Mouse (Mus musculus): Measurements from ENCODE around the gene Tmem239. TPM values are rescaled to one million over a fixed set of nuclear protein-coding genes. Genes with fewer than 3 reads are reported as not detected.

The Tmem239 gene
- polyA plus RNA-seq, 1 experiment from 2014 or later, result not detected

DNA sequence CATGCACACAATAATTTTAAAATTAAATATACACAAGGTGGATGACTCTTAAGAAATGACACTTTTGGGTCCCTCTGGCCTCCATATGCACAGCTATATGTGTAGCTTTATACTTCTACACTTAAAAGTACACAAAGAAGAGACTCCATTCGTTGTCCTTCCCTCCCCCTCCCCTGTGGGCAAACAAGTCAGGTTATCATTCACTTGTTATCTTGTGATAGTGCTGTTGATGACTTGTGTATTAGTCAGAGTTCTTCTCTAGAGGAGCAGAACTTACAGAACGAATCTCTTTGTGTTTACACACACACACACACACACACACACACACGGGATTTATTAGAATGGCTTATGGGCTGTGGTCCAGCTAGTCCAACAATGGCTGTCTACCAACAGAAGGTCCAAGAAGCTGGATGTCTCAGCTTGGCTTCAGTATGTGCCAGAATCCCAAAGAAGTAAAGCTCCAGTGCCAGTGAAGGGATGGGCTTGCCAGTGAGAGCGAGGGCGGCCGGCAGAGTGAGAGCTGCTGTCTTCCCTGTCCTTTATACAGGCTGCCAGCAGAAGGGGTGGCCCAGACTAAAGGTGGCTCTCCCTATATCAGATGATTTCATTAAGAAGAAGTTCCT is 48.6 kb downstream of the Tmem239 start:
- Histone ChIP-seq H3K36me3 (ENCODE audit: control insufficient read depth, insufficient read depth, low read length) (no peaks in the 10 kb centered on the region), H3K4me3 (ENCODE audit: low read length) (no peak overlapping the region), H3K27ac (ENCODE audit: low read length) (no peak overlapping the region), H3K4me1 (ENCODE audit: control insufficient read depth, insufficient read depth, low read length) (peaks cover 9% of the 10 kb centered on the region), H3K9ac (ENCODE audit: low read depth, low read length) (no peak overlapping the region), H3K4me2 (ENCODE audit: low read depth, low read length) (no peak overlapping the region), H3K9me3 (ENCODE audit: control insufficient read depth, low read length) (no peaks in the 10 kb centered on the region), H3K27me3 (replicated peaks; ENCODE audit: control insufficient read depth, insufficient read depth, low read length) (no peaks in the 10 kb centered on the region)
- no peak for ATAC-seq
- WGBS, result 58% methylated on average over 6 of the region's 6 CpGs

Other genes starting within 250 kb of the Tmem239 start
- 470 and 526 TPM in 2 replicates for gene Snrpb, start 227.1 kb upstream of the Tmem239 start, polyA plus RNA-seq (2015; fragmentation: Nextera tagmentation; extraction: Ambion mirVana)
- not detected in 2 replicates for gene Tmc2, start 211.3 kb upstream of the Tmem239 start, polyA plus RNA-seq (2015; fragmentation: Nextera tagmentation; extraction: Ambion mirVana)
- gene Nop56, start 132.0 kb upstream of the Tmem239 start, polyA plus RNA-seq (2015; fragmentation: Nextera tagmentation; extraction: Ambion mirVana), result 209 and 237 TPM in 2 replicates
- 300 and 308 TPM in 2 replicates for gene Idh3b, start 121.9 kb upstream of the Tmem239 start, polyA plus RNA-seq (2015; fragmentation: Nextera tagmentation; extraction: Ambion mirVana)
- gene Ebf4, start 111.3 kb upstream of the Tmem239 start, polyA plus RNA-seq (2015; fragmentation: Nextera tagmentation; extraction: Ambion mirVana), result 0.97 and 1.2 TPM in 2 replicates
- 32.1 and 36.6 TPM in 2 replicates for gene Cpxm1, start 8.9 kb upstream of the Tmem239 start, polyA plus RNA-seq (2015; fragmentation: Nextera tagmentation; extraction: Ambion mirVana)
- not detected in 2 replicates for gene Gm28372, start 1.2 kb upstream of the Tmem239 start, polyA plus RNA-seq (2015; fragmentation: Nextera tagmentation; extraction: Ambion mirVana)
- gene 1700020A23Rik, start 1.2 kb upstream of the Tmem239 start, polyA plus RNA-seq (2015; fragmentation: Nextera tagmentation; extraction: Ambion mirVana), result 0.32 TPM in 1 of 2 replicates, not detected in the other
- gene Vps16, start 17.9 kb downstream of the Tmem239 start, polyA plus RNA-seq (2015; fragmentation: Nextera tagmentation; extraction: Ambion mirVana), result 75.0 and 81.5 TPM in 2 replicates
- gene Pced1a, start 18.2 kb downstream of the Tmem239 start, polyA plus RNA-seq (2015; fragmentation: Nextera tagmentation; extraction: Ambion mirVana), result 10.7 and 13.2 TPM in 2 replicates
- 29.0 and 53.6 TPM in 2 replicates for gene Ptpra, start 43.8 kb downstream of the Tmem239 start, polyA plus RNA-seq (2015; fragmentation: Nextera tagmentation; extraction: Ambion mirVana)
- gene Mrps26, start 157.3 kb downstream of the Tmem239 start, polyA plus RNA-seq (2015; fragmentation: Nextera tagmentation; extraction: Ambion mirVana), result 92.2 and 96.8 TPM in 2 replicates
- gene Oxt, start 169.7 kb downstream of the Tmem239 start, polyA plus RNA-seq (2015; fragmentation: Nextera tagmentation; extraction: Ambion mirVana), result not detected in 2 replicates
- gene Avp, start 176.1 kb downstream of the Tmem239 start, polyA plus RNA-seq (2015; fragmentation: Nextera tagmentation; extraction: Ambion mirVana), result not detected in 2 replicates
- gene Fastkd5, start 223.5 kb downstream of the Tmem239 start, polyA plus RNA-seq (2015; fragmentation: Nextera tagmentation; extraction: Ambion mirVana), result 15.5 and 16.2 TPM in 2 replicates
- gene Ubox5, start 223.6 kb downstream of the Tmem239 start, polyA plus RNA-seq (2015; fragmentation: Nextera tagmentation; extraction: Ambion mirVana), result 11.7 and 12.0 TPM in 2 replicates
- gene Lzts3, start 236.3 kb downstream of the Tmem239 start, polyA plus RNA-seq (2015; fragmentation: Nextera tagmentation; extraction: Ambion mirVana), result 15.0 and 19.0 TPM in 2 replicates

Measured in intestine, embryonic 16.5 days (tissue).